Mouse (Mus musculus) spleen, adult 2 months (tissue): Measurements from ENCODE around the gene Aff4.

Experiments
- CTCF ChIP-seq: fragments of 200-500 bp; IDR thresholded peaks from 2 replicates; pipeline ENCODE4 v1.5.1; 2011; ENCODE audit warnings: mild to moderate bottlenecking, inconsistent platforms; ENCODE audit not compliant: insufficient read depth, insufficient read length, insufficient replicate concordance; ENCODE audit errors: extremely low read depth
- POLR2A ChIP-seq: fragments of 200-500 bp; IDR thresholded peaks from 2 replicates; pipeline ENCODE4 v1.6.1; 2011; ENCODE audit warnings: low read depth, low read length, inconsistent platforms

GRCm38 (mm10) chr11:53433057-53433456, 82.4 kb downstream of the Aff4 start:
- TF ChIP-seq POLR2A (no peak), CTCF (no peak)
